Mouse (Mus musculus) midbrain, embryonic 15.5 days (tissue): ENCODE results near the gene Gm20388. TPM values are rescaled to one million over a fixed set of nuclear protein-coding genes. Genes with fewer than 3 reads are reported as not detected.
A peak's percentile ranks its signal among the peaks of the same experiment; 100 is the strongest.

Experiments
- ATAC-seq: fragments of 200-750 bp; cut with Nextera tagmentation; replicated peaks from 2 replicates; pipeline ENCODE4 v1.8.0; 2017; ENCODE audit warnings: moderate TSS enrichment
- H3K27ac ChIP-seq: fragments of 300-500 bp; sonication (generic); 2 replicates; pipeline ENCODE4 v1.5.1; 2015; ENCODE audit warnings: mild to moderate bottlenecking, inconsistent platforms
- H3K27me3 ChIP-seq: fragments of 300-500 bp; sonication (generic); replicated peaks from 2 replicates; pipeline ENCODE4 v1.6.1; 2015; ENCODE audit warnings: inconsistent platforms
- H3K36me3 ChIP-seq: fragments of 300-500 bp; sonication (generic); replicated peaks from 2 replicates; pipeline ENCODE4 v1.6.1; 2015; ENCODE audit warnings: inconsistent platforms
- H3K4me1 ChIP-seq: fragments of 300-500 bp; sonication (generic); 2 replicates; pipeline ENCODE4 v1.6.1; 2015; ENCODE audit warnings: inconsistent platforms
- H3K4me2 ChIP-seq: fragments of 300-500 bp; sonication (generic); 2 replicates; pipeline ENCODE4 v1.6.1; 2015; ENCODE audit warnings: inconsistent platforms, mild to moderate bottlenecking, moderate library complexity
- H3K4me3 ChIP-seq: fragments of 300-500 bp; sonication (generic); 2 replicates; pipeline ENCODE4 v1.5.1; 2015; ENCODE audit warnings: mild to moderate bottlenecking, inconsistent platforms
- H3K9ac ChIP-seq: fragments of 300-500 bp; sonication (generic); 2 replicates; pipeline ENCODE4 v1.6.1; 2015; ENCODE audit warnings: mild to moderate bottlenecking, inconsistent platforms
- H3K9me3 ChIP-seq: fragments of 300-500 bp; sonication (generic); 2 replicates; pipeline ENCODE4 v1.6.1; 2016; ENCODE audit warnings: inconsistent platforms
- WGBS: fragments of 180-500 bp; shearing (Covaris S2); methylation state at CpG from one replicate; pipeline ENCODE4 v1.1.7; 2015; ENCODE audit warnings: mixed read lengths; 5-methylcytosine and 5-hydroxymethylcytosine counted together
- polyA plus RNA-seq: library from polyadenylated mRNA; unstranded; fragments of >200 nt; fragmentation: Nextera tagmentation; extraction: Ambion mirVana; gene quantifications from 2 replicates; pipeline ENCODE4 v1.2.1, GENCODE M21; 2015

The Gm20388 gene
- polyA plus RNA-seq, 1 experiment from 2014 or later = 5.6 TPM

DNA sequence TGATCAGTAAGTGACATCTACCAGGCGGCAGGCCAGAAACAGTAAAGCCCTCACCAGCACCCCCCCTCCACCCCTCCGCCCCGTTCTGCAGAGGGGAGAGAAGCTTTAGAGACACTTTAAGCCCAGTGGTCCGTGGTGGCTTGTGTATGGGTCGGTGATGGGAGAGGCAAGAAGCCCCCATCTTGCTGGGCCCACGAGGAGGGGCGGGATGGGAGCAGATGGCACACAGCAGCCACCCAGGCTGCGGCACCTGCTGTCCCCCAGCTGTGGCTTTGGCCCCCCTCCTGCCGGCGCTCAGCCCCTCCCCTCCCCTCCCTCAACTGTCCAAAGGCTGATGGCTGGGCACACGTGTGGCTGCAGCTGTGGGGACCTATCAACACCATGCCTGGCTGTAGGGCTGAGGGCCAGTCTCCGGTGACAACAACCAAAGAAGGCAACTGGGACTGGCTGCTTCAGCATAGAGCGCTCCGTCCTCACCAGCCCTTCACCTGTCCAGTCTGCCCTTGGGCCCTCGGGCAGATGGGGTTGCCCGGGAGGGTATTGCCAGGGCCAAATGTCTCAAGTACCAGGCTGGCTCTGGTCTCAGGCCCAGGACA lies 2740.8 kb downstream of the Gm20388 start:
- WGBS = 59% methylated on average over 16 of the region's 16 CpGs
- Histone ChIP-seq H3K4me2 (no peak overlapping the region), H3K36me3 (peaks cover 11% of the 10 kb centered on the region; the same call in 1 of the 2 replicates), H3K4me1 (peaks cover 11% of the 10 kb centered on the region; the same call in 1 of the 2 replicates), H3K4me3 (no peak overlapping the region), H3K27ac (no peak overlapping the region), H3K27me3 (no peaks in the 10 kb centered on the region), H3K9ac (no peak overlapping the region), H3K9me3 (no peaks in the 10 kb centered on the region)
- ATAC-seq = no peak

DNA sequence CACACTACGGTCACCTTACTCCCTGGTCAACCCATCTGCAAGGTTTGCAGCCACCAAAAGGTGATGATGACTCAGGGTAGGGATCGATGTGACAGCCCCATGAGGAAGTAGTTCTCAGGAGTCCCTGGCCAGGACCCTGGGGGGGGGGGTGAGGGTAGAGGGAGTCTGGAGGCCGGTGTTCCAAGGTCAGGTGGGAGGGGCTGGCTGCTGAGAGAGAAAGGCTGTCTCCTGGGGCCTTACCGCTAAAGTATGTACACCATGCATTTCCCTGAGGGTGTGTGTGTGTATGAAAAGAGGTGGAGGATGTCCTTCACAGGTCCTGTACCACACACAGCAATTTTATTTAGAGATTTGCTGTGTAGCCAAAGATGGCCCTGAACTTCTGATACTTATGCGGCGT lies 2742.0 kb downstream of the Gm20388 start:
- H3K4me3 ChIP-seq = no peak overlapping the region
- H3K4me2 ChIP-seq = no peak overlapping the region
- peaks cover 5% of the 10 kb centered on the region; the same call in 1 of the 2 replicates for H3K36me3 ChIP-seq
- H3K27ac ChIP-seq = no peak overlapping the region
- ATAC-seq = no peak
- no peaks in the 10 kb centered on the region for H3K9me3 ChIP-seq
- 81% methylated on average over 6 of the region's 6 CpGs for WGBS
- no peak overlapping the region for H3K9ac ChIP-seq
- peaks cover 14% of the 10 kb centered on the region for H3K4me1 ChIP-seq
- no peaks in the 10 kb centered on the region for H3K27me3 ChIP-seq

DNA sequence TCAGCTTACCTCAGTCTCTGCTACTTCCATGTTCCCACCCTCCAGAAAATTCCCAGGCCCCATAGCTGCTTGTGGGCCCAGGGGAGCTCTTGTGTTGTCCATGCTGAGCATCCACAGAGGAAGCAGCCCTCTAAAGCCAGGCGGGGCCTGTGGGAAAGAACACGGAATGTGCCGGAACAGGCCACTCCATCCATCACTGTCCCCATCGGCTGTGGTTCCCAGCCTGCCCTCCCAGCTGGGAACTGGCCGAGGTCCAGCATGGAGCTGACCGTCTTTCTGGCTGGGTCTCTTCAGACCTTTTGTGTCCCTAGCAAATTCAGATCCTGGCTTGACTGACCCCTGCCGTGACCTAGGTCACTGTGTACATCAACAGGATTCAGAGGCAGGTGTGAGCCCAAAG lies 2744.1 kb downstream of the Gm20388 start:
- H3K4me3 ChIP-seq = no peak overlapping the region
- WGBS = 79% methylated on average over 7 of the region's 7 CpGs
- no peak for ATAC-seq
- no peaks in the 10 kb centered on the region for H3K36me3 ChIP-seq
- no peaks in the 10 kb centered on the region for H3K27me3 ChIP-seq
- H3K9ac ChIP-seq = no peak overlapping the region
- H3K27ac ChIP-seq = no peak overlapping the region
- no peaks in the 10 kb centered on the region for H3K9me3 ChIP-seq
- peaks cover 14% of the 10 kb centered on the region for H3K4me1 ChIP-seq
- H3K4me2 ChIP-seq = no peak overlapping the region

DNA sequence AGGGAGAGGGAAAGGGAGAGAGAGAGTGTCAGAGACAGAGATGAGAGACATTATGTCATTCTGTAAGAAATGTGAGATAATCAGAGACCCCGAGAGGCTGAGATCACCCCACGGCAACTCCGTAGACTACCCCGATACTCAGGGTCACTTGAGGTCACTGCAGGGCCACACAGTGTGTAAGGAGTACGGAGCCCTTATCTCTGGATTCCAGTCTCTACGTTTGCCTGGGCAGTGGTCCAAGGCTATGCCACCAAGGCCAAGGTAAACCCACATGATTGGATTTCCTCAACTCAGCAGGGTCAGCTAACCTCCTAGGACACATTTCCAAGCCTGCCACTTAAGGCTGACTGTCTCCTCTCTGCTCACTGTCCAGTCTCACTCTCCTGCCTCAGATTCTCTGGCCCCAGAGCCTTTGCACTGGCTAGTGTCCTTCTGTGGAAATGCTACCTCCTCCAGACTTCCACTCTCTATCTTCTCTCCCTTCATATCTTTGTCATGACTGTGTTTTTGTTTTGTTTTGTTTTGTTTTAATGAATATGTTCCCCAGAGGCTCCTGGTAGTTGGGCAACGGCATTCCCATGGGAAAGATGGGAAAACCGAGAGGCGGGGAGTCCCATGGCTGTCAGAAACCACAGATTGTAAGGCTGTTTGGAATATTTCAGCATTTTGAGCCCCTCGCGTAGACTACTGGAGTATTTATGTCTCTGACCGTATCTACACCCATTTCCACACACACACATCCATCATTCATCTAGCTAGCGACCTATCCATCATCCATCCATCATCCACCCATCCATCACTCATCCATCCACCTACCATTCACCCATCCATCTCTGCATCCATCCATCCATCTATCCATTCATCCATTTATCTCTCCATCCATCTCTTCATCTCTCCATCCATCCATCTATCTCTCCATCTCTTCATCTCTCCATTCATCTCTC lies 2745.7 kb downstream of the Gm20388 start:
- WGBS = 88% methylated on average over 13 of the region's 13 CpGs
- peaks cover 16% of the 10 kb centered on the region for H3K4me1 ChIP-seq
- no peak overlapping the region for H3K4me2 ChIP-seq
- no peak overlapping the region for H3K27ac ChIP-seq
- no peak overlapping the region for H3K4me3 ChIP-seq
- ATAC-seq = no peak
- H3K9ac ChIP-seq = no peak overlapping the region
- H3K27me3 ChIP-seq = no peaks in the 10 kb centered on the region
- H3K9me3 ChIP-seq = no peaks in the 10 kb centered on the region
- H3K36me3 ChIP-seq = no peaks in the 10 kb centered on the region

DNA sequence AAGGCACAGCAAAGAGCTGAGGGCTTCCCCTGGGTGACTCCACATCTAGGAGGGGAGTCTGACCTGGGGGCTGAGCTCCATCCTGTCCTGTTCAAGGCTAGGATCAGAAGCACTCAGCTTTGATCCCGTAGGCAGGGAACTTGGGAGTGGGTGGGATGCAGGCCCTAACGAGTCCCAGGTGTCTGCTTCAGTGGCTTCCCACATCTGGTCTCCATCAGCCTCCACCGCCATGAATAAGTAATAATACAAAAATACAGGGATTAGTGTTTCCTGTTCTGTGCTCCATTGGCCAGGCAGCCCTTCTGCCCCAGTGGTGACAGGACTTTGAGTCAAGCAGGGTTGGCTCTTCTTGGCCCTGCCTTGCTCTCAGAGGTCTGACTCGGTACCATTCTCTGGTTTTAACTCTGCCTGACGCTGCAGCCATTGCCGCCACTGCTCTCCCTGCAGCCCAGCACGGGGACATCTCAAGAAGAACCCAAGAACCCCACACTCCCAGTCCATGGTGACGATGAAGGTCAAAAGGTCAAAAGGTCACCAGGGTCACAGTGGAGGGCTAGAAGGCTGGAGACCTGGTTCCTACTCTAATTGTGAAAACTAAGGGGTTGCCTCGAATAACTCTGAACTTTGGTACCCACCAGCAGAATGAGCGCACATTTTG lies 2747.6 kb downstream of the Gm20388 start:
- no peak overlapping the region for H3K9ac ChIP-seq
- no peaks in the 10 kb centered on the region for H3K36me3 ChIP-seq
- no peak for ATAC-seq
- H3K27ac ChIP-seq = no peak overlapping the region
- no peak overlapping the region for H3K4me2 ChIP-seq
- WGBS = 70% methylated on average over 10 of the region's 10 CpGs
- H3K4me1 ChIP-seq = peaks cover 17% of the 10 kb centered on the region; the same call in 1 of the 2 replicates
- H3K4me3 ChIP-seq = no peak overlapping the region
- H3K9me3 ChIP-seq = no peaks in the 10 kb centered on the region
- H3K27me3 ChIP-seq = no peaks in the 10 kb centered on the region

- no peak for ATAC-seq
- Histone ChIP-seq H3K27ac (no peak overlapping the region), H3K9me3 (no peaks in the 10 kb centered on the region), H3K4me3 (no peak overlapping the region), H3K9ac (no peak overlapping the region), H3K27me3 (no peaks in the 10 kb centered on the region), H3K4me1 (peaks cover 21% of the 10 kb centered on the region), H3K36me3 (no peaks in the 10 kb centered on the region), H3K4me2 (no peak overlapping the region)
- WGBS = 80% methylated on average over 9 of the region's 9 CpGs
These were observed 2748.1 kb downstream of the Gm20388 start for GRCm38 (mm10) chr8:122658807-122659160.

GRCm38 (mm10) chr8:122660022-122660421 lies 2749.4 kb downstream of the Gm20388 start:
- Histone ChIP-seq H3K27me3 (no peaks in the 10 kb centered on the region), H3K36me3 (no peaks in the 10 kb centered on the region), H3K9ac (no peak overlapping the region), H3K27ac (no peak overlapping the region), H3K4me3 (no peak overlapping the region), H3K9me3 (no peaks in the 10 kb centered on the region), H3K4me2 (no peak overlapping the region), H3K4me1 (peaks cover 32% of the 10 kb centered on the region)
- ATAC-seq = no peak
- 75% methylated on average over 2 of the region's 2 CpGs for WGBS

GRCm38 (mm10) chr8:122661138-122661537 lies 2750.5 kb downstream of the Gm20388 start:
- 45% methylated on average over 7 of the region's 7 CpGs for WGBS
- Histone ChIP-seq H3K4me2 (no peak overlapping the region), H3K27ac (no peak overlapping the region; the same call in 1 of the 2 replicates), H3K4me3 (no peak overlapping the region), H3K27me3 (no peaks in the 10 kb centered on the region), H3K9ac (no peak overlapping the region), H3K4me1 (peaks cover 43% of the 10 kb centered on the region), H3K9me3 (no peaks in the 10 kb centered on the region), H3K36me3 (no peaks in the 10 kb centered on the region)
- ATAC-seq = no peak

- Histone ChIP-seq H3K36me3 (no peaks in the 10 kb centered on the region), H3K4me1 (peaks cover 50% of the 10 kb centered on the region)
- 85% methylated on average over 2 of the region's 2 CpGs for WGBS
These were observed 2751.3 kb downstream of the Gm20388 start for GRCm38 (mm10) chr8:122661894-122662293.

DNA sequence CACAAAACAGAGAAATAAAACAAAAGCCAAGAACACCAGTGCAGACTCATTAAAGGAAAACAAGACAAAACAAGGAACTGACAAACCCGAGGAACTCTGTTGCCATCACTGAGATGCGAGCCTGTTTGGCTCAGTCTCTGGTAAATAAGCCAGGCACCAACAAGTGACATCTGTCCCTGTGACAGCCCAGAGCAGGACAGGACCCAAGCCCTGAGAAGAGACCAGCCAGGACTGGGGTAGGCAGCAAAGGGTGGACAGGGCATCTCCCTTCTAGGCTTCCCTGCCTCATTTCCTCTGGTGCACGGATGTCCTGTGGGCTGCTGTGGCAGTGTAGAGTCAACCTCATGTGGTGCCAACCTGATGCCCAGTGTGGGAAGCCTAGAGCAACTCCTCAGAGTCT lies 2752.5 kb downstream of the Gm20388 start:
- Histone ChIP-seq H3K9ac (no peak overlapping the region), H3K4me1 (peaks cover 57% of the 10 kb centered on the region), H3K9me3 (no peaks in the 10 kb centered on the region), H3K4me2 (no peak overlapping the region), H3K36me3 (no peaks in the 10 kb centered on the region), H3K4me3 (no peak overlapping the region), H3K27me3 (no peaks in the 10 kb centered on the region), H3K27ac (no peak overlapping the region)
- 82% methylated on average over 3 of the region's 3 CpGs for WGBS
- no peak for ATAC-seq

More at GRCm38 (mm10) chr8:122661894-122662293, 2751.3 kb downstream of the Gm20388 start:
- Histone ChIP-seq H3K9ac (no peak overlapping the region), H3K4me2 (no peak overlapping the region), H3K27me3 (no peaks in the 10 kb centered on the region), H3K9me3 (no peaks in the 10 kb centered on the region), H3K27ac (no peak overlapping the region), H3K4me3 (no peak overlapping the region)
- ATAC-seq = no peak

DNA sequence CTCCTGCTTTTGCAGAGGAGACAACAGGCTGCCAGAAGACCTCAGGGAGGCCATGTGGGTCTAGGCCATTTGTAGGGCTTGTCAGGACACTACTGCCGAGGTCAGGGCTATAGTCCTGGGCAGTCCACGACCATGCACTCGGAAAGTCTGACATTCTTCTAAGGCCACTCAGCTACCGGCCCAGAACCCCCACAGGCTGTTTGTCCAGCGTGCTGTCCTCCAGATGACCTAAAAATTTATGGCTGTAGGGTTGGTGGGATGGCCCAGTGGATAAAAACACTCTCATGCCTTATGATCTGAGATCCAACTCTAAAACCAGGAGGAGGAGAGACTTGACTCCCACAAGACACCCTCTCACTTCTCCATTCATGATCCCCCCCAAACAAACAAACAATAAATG lies 2753.0 kb downstream of the Gm20388 start:
- Histone ChIP-seq H3K4me3 (no peak overlapping the region), H3K9me3 (no peaks in the 10 kb centered on the region), H3K4me1 (peaks cover 57% of the 10 kb centered on the region), H3K27me3 (no peaks in the 10 kb centered on the region), H3K9ac (no peak overlapping the region), H3K4me2 (no peak overlapping the region), H3K36me3 (no peaks in the 10 kb centered on the region), H3K27ac (no peak overlapping the region)
- WGBS = 70% methylated on average over 5 of the region's 5 CpGs
- ATAC-seq = no peak

- no peak overlapping the region for H3K9ac ChIP-seq
- H3K9me3 ChIP-seq = no peaks in the 10 kb centered on the region
- no peaks in the 10 kb centered on the region for H3K27me3 ChIP-seq
- peak overlapping the region; percentile 40 for H3K27ac ChIP-seq
- ATAC-seq = peak; percentile 44; the same call in 1 of the 2 replicates
- H3K4me1 ChIP-seq = peaks cover 65% of the 10 kb centered on the region
- no peak overlapping the region for H3K4me2 ChIP-seq
- WGBS = 53% methylated on average over 8 of the region's 8 CpGs
- no peaks in the 10 kb centered on the region for H3K36me3 ChIP-seq
- H3K4me3 ChIP-seq = no peak overlapping the region
These were observed 2754.6 kb downstream of the Gm20388 start for GRCm38 (mm10) chr8:122665221-122665620.
